Mouse (Mus musculus): ENCODE data around the gene 4930579G24Rik. TPM values are rescaled to one million over a fixed set of nuclear protein-coding genes. Genes with fewer than 3 reads are reported as not detected.

The 4930579G24Rik gene
- polyA plus RNA-seq (2015; fragmentation: Nextera tagmentation; extraction: Ambion mirVana) = 42.4 and 46.9 TPM in 2 replicates

DNA sequence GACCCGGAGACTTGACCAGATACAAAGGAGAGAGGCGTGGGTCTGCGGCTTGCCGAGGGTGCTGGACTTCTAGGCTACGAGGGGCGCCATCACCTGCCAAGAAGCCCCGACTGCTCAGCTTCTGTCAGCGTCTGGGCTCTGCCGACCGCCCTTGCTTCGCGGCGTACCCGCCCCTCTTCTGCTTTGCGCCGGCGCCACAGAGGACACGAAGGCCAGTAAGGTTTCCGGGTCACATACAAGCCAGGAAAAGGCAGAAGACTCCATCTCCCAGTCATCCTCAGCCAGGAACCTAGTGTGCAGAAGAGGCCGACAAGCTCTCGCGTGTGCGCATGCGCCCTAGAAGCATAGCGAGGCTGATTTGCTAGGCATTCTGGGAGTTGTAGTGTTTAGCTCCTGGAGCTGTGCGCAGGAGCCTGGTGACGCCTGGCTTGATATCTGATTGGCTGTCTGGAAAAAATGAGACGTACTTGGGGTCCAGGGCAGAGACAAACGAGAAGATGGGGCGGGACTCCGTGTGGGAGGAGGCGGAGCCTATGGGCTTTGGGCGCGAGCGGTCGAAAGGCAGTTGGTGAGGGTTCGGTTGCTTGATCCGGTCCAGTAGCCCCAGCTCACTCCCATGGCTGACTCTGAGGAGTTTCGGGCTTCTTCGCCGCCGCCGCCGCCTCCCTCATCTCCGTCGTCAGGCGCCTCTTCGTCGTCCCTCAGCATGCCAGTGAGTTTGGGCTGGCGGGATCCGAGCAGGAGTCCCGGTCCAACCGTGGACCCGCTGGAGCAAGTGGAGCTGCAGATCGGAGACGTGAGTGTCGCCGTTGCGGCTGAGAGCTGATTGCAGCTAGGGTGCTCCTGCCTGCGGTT, at the start of gene 4930579G24Rik:
4930579G24Rik (plus strand) TSS at position 519 of the 855 bp plus-strand sequence.
- H3K27ac ChIP-seq = peak within 1 kb of the TSS; percentile 78
- ATAC-seq (ENCODE audit: insufficient number of reproducible peaks, insufficient read depth, low FRiP score, low TSS enrichment, low read depth) = peak; percentile 100
- peaks cover 25% of the 10 kb centered on the region for H3K36me3 ChIP-seq
- WGBS = under 1% methylated on average over 60 of the region's 60 CpGs
- peak within 1 kb of the TSS; percentile 67 for H3K4me3 ChIP-seq
- peak within 1 kb of the TSS; percentile 81 for H3K9ac ChIP-seq
- peak within 1 kb of the TSS; percentile 84 for H3K4me2 ChIP-seq
- H3K4me1 ChIP-seq = peaks cover 9% of the 10 kb centered on the region; the same call in 1 of the 2 replicates
- no peaks in the 10 kb centered on the region for H3K27me3 ChIP-seq
- peaks cover 4% of the 10 kb centered on the region; the same call in 1 of the 2 replicates for H3K9me3 ChIP-seq

DNA sequence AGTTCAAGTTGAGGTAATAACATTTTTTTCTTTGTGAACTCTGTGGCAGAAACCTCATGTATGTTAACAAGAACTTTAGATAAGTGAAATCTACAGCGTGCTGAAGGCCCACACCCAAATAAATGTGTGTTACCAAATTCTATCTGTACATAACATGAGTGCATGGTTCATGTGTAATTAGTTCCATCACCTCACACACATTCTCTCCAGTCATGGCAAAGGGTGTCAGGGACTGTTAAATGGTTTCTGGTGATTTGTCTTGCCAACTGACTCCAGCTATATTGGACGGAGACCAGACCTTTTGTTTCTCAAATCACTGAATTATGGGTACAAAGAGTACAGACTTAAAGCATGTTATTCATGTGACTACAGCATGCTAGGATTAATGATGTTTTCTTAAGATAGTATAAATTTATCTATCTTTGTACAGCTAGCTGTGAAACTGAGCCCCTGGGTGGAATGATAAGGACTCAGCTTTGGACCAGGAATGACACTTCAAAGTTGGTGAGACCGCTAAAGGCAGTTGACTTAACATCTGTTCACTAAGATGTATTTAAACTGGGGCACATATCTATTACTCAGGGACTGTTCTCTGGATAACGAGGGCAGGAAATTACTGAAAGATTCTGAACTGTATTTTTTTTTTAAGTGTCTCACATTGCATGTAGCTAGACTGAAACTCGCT, 48.8 kb upstream of the 4930579G24Rik start:
- H3K27ac ChIP-seq = no peak overlapping the region
- no peaks in the 10 kb centered on the region for H3K9me3 ChIP-seq
- H3K4me1 ChIP-seq = peaks cover 12% of the 10 kb centered on the region
- H3K36me3 ChIP-seq = no peaks in the 10 kb centered on the region
- H3K9ac ChIP-seq = no peak overlapping the region
- H3K27me3 ChIP-seq = no peaks in the 10 kb centered on the region
- WGBS = 76% methylated on average over 5 of the region's 5 CpGs
- no peak overlapping the region for H3K4me2 ChIP-seq
- no peak for ATAC-seq (ENCODE audit: insufficient number of reproducible peaks, insufficient read depth, low FRiP score, low TSS enrichment, low read depth)
- no peak overlapping the region for H3K4me3 ChIP-seq

DNA sequence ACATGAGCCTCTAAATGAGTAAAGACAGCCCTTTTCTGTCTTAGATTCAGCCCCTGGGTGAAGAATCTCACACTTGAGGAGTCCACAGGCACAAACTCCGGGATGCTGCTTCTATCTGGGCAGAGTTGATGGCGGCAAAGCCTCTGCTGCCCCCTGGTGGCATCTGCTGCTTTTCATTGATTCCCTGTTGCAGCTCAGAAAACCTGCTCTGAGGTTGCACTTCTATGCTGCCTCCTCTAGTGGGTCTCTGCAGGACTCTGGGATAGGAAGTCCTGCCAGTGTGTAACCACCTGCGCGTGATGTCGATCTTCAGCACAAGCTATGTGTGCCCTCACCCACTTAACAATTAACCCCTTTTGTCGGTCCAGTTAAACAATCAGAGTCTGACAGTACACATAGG, 42.1 kb upstream of the 4930579G24Rik start:
- 5% methylated on average over 6 of the region's 6 CpGs for WGBS
- ATAC-seq (ENCODE audit: insufficient number of reproducible peaks, insufficient read depth, low FRiP score, low TSS enrichment, low read depth) = peak; percentile 57; the same call in 1 of the 2 replicates
- H3K4me1 ChIP-seq = peaks cover 3% of the 10 kb centered on the region; the same call in 1 of the 2 replicates
- H3K9ac ChIP-seq = no peak overlapping the region
- H3K27ac ChIP-seq = no peak overlapping the region
- no peak overlapping the region for H3K4me3 ChIP-seq
- no peaks in the 10 kb centered on the region for H3K27me3 ChIP-seq
- no peak overlapping the region for H3K4me2 ChIP-seq
- H3K36me3 ChIP-seq = no peaks in the 10 kb centered on the region
- H3K9me3 ChIP-seq = no peaks in the 10 kb centered on the region

DNA sequence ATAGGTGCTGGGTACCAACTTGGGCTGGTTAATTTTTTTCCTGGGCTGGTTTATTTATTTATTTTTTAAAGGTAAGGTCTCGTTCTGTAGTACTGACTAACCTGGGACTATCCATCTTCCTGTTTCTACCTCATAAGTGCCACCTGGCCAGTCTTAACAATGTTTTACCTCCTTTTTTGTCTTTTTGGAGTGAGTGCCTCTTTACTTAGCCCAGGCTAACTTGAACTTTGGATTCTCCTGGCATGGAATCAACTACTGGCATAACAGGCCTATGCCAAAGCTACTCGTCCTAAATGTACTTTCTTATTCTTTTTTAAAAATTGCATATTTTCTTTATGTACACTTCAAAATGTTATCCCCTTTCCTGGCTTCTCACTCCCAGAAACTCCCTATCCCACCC, 39.2 kb upstream of the 4930579G24Rik start:
- H3K36me3 ChIP-seq = peaks cover 9% of the 10 kb centered on the region
- no peak overlapping the region for H3K4me3 ChIP-seq
- H3K27me3 ChIP-seq = no peaks in the 10 kb centered on the region
- no peak overlapping the region for H3K4me2 ChIP-seq
- no peak overlapping the region for H3K27ac ChIP-seq
- peaks cover 13% of the 10 kb centered on the region for H3K4me1 ChIP-seq
- no peak overlapping the region for H3K9ac ChIP-seq
- no peak for ATAC-seq (ENCODE audit: insufficient number of reproducible peaks, insufficient read depth, low FRiP score, low TSS enrichment, low read depth)
- WGBS = 81% methylated on average over 2 of the region's 2 CpGs
- H3K9me3 ChIP-seq = no peaks in the 10 kb centered on the region

DNA sequence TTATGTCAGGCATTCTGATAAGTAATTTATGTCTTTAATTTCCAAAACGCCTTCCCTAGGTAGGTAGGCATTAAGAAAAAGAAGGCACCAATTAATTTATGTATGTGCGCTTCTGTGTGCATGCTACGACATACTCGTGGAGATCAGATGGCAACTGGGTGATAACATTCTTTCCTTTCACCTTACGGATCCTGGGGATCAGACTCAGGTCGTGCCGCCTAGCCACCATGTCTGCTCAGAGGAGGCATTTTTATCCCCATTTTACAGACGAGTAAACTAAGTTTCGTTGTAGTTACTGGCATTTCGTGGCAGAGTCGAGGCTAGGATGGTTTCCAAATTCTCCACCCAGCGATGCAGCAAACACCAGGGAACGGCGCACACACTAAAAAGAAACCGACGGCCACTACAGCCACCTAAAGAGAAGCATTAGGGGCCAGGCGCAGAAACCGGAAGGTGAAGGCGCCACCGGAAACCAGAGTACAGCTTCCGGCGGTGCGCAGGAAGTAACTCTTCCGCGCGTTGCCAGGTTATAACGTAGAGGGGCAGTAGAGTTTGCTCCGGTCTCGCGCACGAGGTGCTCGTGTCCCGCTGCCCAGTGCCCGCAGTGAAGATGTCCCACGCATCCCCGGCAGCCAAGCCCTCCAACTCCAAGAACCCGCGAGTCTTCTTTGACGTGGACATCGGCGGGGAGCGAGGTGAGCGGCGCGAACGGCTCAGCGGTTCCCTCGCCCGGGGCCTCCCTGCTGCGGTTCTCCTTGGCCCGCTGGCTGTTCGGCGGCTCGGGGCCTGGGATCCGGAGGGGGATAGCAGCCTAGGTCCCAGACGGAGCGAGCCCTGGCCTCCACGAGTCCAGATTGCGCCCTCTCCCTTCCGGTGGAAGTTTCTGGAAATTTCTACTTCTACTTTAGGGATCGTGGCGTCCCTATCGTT, 37.8 kb upstream of the 4930579G24Rik start, which contains the start of gene Ppid:
Ppid (plus strand) TSS at position 480 of the 930 bp plus-strand sequence.
- peaks cover 22% of the 10 kb centered on the region for H3K36me3 ChIP-seq
- peak within 1 kb of the TSS; percentile 87 for H3K27ac ChIP-seq
- H3K4me2 ChIP-seq = peak within 1 kb of the TSS; percentile 77
- peaks cover 13% of the 10 kb centered on the region for H3K4me1 ChIP-seq
- no peaks in the 10 kb centered on the region for H3K9me3 ChIP-seq
- H3K4me3 ChIP-seq = peak within 1 kb of the TSS; percentile 91
- whole genome bisulfite sequencing = 2% methylated on average over 63 of the region's 63 CpGs
- peak within 1 kb of the TSS; percentile 94 for H3K9ac ChIP-seq
- no peaks in the 10 kb centered on the region for H3K27me3 ChIP-seq
- ATAC-seq (ENCODE audit: insufficient number of reproducible peaks, insufficient read depth, low FRiP score, low TSS enrichment, low read depth) = peak; percentile 70

DNA sequence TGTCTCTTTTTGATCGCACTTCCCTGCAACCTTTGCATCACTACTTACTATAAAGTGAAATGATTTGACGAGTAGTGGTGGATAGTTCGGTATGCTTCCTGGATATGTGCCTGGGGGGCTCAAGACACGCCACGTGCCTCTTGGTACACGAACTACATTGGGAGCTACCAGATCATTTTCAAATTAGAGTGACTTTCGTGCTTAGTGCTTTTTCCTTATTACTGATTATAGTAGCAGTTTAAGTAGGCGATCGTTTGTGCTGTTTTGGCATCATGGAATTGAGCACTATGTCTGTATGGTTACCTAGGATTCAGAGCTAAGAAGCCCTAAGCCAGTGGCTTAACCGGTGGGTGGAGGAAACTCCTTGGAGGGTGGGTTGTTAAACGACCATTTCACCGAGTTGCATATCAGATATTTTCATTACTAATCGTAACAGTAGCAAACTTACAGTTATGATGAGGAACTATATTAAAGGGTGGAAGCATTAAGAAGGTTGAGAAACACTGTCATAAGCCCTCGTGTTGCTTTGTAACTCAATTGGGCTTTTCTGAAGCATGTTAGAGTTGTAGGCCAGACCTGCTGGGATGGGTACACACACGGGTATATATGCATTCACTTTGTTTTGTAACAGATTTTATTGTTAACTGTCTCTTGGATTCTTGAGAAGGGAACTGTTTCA, 36.9 kb upstream of the 4930579G24Rik start:
- WGBS = 4% methylated on average over 15 of the region's 15 CpGs
- H3K36me3 ChIP-seq = peaks cover 30% of the 10 kb centered on the region
- peak overlapping the region; percentile 87 for H3K27ac ChIP-seq
- H3K4me1 ChIP-seq = peaks cover 13% of the 10 kb centered on the region
- peak overlapping the region; percentile 77 for H3K4me2 ChIP-seq
- H3K4me3 ChIP-seq = peak overlapping the region; percentile 91
- 0 out of 2 replicates have a peak, but pooled peaks have one; percentile 22 for ATAC-seq (ENCODE audit: insufficient number of reproducible peaks, insufficient read depth, low FRiP score, low TSS enrichment, low read depth)
- peak overlapping the region; percentile 94 for H3K9ac ChIP-seq
- H3K27me3 ChIP-seq = no peaks in the 10 kb centered on the region
- no peaks in the 10 kb centered on the region for H3K9me3 ChIP-seq

DNA sequence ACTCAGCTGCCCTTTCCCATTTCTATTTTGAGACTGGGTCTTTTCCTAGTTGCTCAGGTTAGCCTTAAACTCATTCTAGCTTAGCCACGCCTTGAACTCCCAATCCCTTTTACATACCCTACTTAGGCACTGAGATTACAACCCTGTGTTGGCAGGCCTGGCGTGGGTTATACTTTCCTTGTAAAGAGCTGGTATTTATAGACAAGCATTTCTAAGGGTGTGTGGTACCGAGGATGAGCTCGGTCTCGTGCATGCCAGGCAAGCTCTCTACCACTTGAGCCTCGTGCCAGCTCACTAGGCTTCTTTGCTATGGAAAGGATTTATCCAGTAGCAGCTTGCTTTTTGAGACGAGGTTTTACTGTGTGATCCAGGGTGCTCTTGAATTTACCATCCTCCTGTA, 33.4 kb upstream of the 4930579G24Rik start:
- ATAC-seq (ENCODE audit: insufficient number of reproducible peaks, insufficient read depth, low FRiP score, low TSS enrichment, low read depth) = no peak
- H3K4me3 ChIP-seq = no peak overlapping the region
- peaks cover 13% of the 10 kb centered on the region for H3K4me1 ChIP-seq
- no peaks in the 10 kb centered on the region for H3K27me3 ChIP-seq
- no peak overlapping the region for H3K9ac ChIP-seq
- H3K27ac ChIP-seq = no peak overlapping the region
- H3K4me2 ChIP-seq = no peak overlapping the region
- H3K9me3 ChIP-seq = no peaks in the 10 kb centered on the region
- 95% methylated on average over 7 of the region's 7 CpGs for whole genome bisulfite sequencing
- H3K36me3 ChIP-seq = peaks cover 59% of the 10 kb centered on the region

DNA sequence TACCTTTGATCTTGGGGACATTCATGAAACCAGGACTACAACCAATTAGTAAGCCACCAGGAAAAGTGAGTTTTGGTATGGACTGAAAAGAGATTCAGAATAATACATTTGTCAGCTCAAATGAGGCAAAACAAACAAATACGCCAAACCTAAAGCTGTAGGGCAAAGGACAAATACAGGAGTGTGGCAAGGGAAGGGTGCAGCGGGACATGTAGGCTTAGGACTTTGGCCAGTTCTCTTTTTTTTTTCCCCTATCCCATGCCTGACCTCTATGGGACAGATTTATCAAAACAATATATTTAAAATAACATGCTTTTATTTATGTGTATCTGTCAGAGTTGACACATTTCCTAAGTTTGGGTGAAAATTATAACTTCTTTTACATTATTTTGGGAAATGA, 19.0 kb upstream of the 4930579G24Rik start:
- Histone ChIP-seq H3K9ac (no peak overlapping the region), H3K4me2 (no peak overlapping the region), H3K4me3 (no peak overlapping the region), H3K36me3 (peaks cover 54% of the 10 kb centered on the region), H3K4me1 (no peaks in the 10 kb centered on the region), H3K9me3 (no peaks in the 10 kb centered on the region; the same call in 1 of the 2 replicates), H3K27me3 (no peaks in the 10 kb centered on the region), H3K27ac (no peak overlapping the region)
- ATAC-seq (ENCODE audit: insufficient number of reproducible peaks, insufficient read depth, low FRiP score, low TSS enrichment, low read depth) = no peak
- WGBS = 98% methylated on average over 2 of the region's 2 CpGs

DNA sequence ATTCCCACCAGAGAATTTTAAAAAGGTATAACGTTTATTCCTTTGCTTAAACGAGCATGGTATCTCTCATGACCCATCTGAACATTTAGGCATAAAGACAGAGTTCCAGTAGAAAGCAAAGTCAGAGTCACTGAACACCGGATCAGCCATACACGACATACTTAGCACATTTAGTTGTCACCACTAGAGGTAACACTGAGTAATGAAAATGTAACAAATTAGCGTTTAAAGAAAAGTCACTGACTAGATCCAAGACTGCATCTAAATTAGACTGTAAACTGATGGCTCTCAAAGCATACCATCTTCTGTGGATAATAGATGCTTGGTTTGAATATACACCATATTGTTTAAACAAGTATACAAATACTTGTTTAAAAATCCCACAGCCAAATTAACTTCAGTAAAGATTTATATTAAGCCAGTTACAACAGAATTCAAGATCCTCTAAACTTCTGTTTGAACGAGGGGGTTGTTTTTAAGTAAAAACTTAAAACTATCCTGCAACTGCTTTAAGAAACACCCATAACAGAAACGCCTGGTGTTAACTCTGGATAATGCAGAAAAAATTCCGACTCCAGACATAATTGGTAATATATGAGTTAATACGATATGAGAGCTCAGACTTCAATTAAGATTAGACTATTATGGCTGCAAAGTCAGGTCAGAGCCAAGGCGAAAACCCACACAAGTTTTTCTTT, 1.2 kb upstream of the 4930579G24Rik start:
- Histone ChIP-seq H3K27ac (no peak overlapping the region), H3K4me3 (peak overlapping the region; percentile 67), H3K36me3 (peaks cover 17% of the 10 kb centered on the region), H3K9me3 (no peaks in the 10 kb centered on the region), H3K9ac (peak overlapping the region; percentile 76), H3K4me2 (peak overlapping the region; percentile 84), H3K4me1 (peaks cover 9% of the 10 kb centered on the region; the same call in 1 of the 2 replicates), H3K27me3 (no peaks in the 10 kb centered on the region)
- no peak for ATAC-seq (ENCODE audit: insufficient number of reproducible peaks, insufficient read depth, low FRiP score, low TSS enrichment, low read depth)
- 29% methylated on average over 10 of the region's 10 CpGs for WGBS

DNA sequence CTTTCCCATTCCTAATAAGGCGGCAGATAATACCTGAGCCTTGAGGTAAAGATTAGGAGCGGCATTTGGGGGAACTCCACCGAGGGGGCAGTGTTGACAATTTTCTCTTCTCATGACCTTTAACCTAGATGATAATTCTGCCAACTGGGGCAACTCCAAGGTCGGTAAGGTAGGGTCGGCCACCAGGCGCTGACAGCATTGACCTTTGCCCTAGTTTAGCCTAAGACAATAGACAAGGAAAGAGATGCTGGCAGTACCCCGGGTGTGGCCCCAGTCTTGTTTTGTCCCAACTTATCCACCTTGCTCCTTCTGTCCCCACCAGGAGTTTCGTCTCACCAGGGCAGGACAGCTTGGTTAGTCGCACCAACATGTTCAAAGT, 708 bp upstream of the 4930579G24Rik start:
- Histone ChIP-seq H3K4me2 (peak overlapping the region; percentile 84), H3K9ac (peak overlapping the region; percentile 76), H3K27ac (peak overlapping the region; percentile 52; the same call in 1 of the 2 replicates), H3K36me3 (peaks cover 19% of the 10 kb centered on the region), H3K27me3 (no peaks in the 10 kb centered on the region), H3K9me3 (peaks cover 2% of the 10 kb centered on the region; the same call in 1 of the 2 replicates), H3K4me3 (peak overlapping the region; percentile 67), H3K4me1 (peaks cover 9% of the 10 kb centered on the region; the same call in 1 of the 2 replicates)
- under 1% methylated on average over 9 of the region's 9 CpGs for WGBS
- peak; percentile 6 for ATAC-seq (ENCODE audit: insufficient number of reproducible peaks, insufficient read depth, low FRiP score, low TSS enrichment, low read depth)
